Mouse (Mus musculus) brain, embryonic 14.5 days (tissue): ENCODE results near the gene Gdnf. TPM values are rescaled to one million over a fixed set of nuclear protein-coding genes. Genes with fewer than 3 reads are reported as not detected.

Source experiments
- DNase-seq: peaks from one replicate; pipeline ENCODE4 v3.0.0-alpha.2; 2011; ENCODE audit warnings: low read depth
- CTCF ChIP-seq: fragments of 200-500 bp; IDR thresholded peaks from 2 replicates; pipeline ENCODE4 v1.5.1; 2012; ENCODE audit warnings: inconsistent platforms, mild to moderate bottlenecking, moderate library complexity, borderline replicate concordance; ENCODE audit not compliant: insufficient read depth, insufficient read length; ENCODE audit errors: extremely low read depth
- POLR2A ChIP-seq: fragments of 200-500 bp; IDR thresholded peaks from 2 replicates; pipeline ENCODE4 v1.6.1; 2012; ENCODE audit warnings: mild to moderate bottlenecking, inconsistent platforms, borderline replicate concordance; ENCODE audit not compliant: poor library complexity, insufficient read depth, insufficient read length, severe bottlenecking; ENCODE audit errors: extremely low read depth
- polyA plus RNA-seq: library from polyadenylated mRNA; depleted of rRNA; stranded (reverse); fragments of >200 nt; gene quantifications from 2 replicates; pipeline ENCODE4 v1.2.3, GENCODE M21; 2012; rRNA removed

Gdnf gene
- 0.40 and 0.44 TPM in 2 replicates for polyA plus RNA-seq

- peak; percentile 46 for DNase-seq
- TF ChIP-seq POLR2A, result no peak
- no peak for TF ChIP-seq CTCF
Observed at GRCm38 (mm10) chr15:7810556-7811252, at the start of gene Gdnf. Gene Gdnf (plus strand): TSS chr15:7810846.

GRCm38 (mm10) chr15:7767166-7767565 lies 43.5 kb upstream of the Gdnf start:
- no peak for TF ChIP-seq POLR2A
- TF ChIP-seq CTCF, result no peak
- DNase-seq, result no peak

GRCm38 (mm10) chr15:7772983-7773382 lies 37.7 kb upstream of the Gdnf start:
- TF ChIP-seq CTCF (no peak), POLR2A (no peak)

GRCm38 (mm10) chr15:7781517-7781916 lies 29.1 kb upstream of the Gdnf start:
- no peak for DNase-seq
- no peak for TF ChIP-seq POLR2A
- no peak for TF ChIP-seq CTCF

More at GRCm38 (mm10) chr15:7772983-7773382, 37.7 kb upstream of the Gdnf start:
- no peak for DNase-seq

- no peak for TF ChIP-seq POLR2A
- TF ChIP-seq CTCF, result peak; percentile 20; the same call in 1 of the 2 replicates
- DNase-seq, result peak; percentile 51
Observed at GRCm38 (mm10) chr15:7809841-7810391, 730 bp upstream of the Gdnf start.

GRCm38 (mm10) chr15:7811253-7811625 lies 593 bp downstream of the Gdnf start:
- TF ChIP-seq POLR2A (no peak), CTCF (no peak)
- DNase-seq, result peak; percentile 31

- no peak for TF ChIP-seq POLR2A
- no peak for TF ChIP-seq CTCF
- no peak for DNase-seq
Observed at GRCm38 (mm10) chr15:7811856-7812733, 1.4 kb downstream of the Gdnf start.

GRCm38 (mm10) chr15:7812872-7813530 lies 2.4 kb downstream of the Gdnf start:
- peak; percentile 83 for DNase-seq
- TF ChIP-seq POLR2A (no peak), CTCF (peak; percentile 80)

GRCm38 (mm10) chr15:7813531-7814370 lies 3.1 kb downstream of the Gdnf start:
- peak; percentile 63 for DNase-seq
- TF ChIP-seq POLR2A (no peak), CTCF (no peak)

GRCm38 (mm10) chr15:7814371-7814680 lies 3.7 kb downstream of the Gdnf start:
- DNase-seq, result peak; percentile 18
- no peak for TF ChIP-seq POLR2A
- no peak for TF ChIP-seq CTCF
